Mouse (Mus musculus): ENCODE results near the gene Rsad1. TPM values are rescaled to one million over a fixed set of nuclear protein-coding genes. Genes with fewer than 3 reads are reported as not detected.

Gene Rsad1
- polyA plus RNA-seq, 1 experiment from 2014 or later = 5.9 TPM

DNA sequence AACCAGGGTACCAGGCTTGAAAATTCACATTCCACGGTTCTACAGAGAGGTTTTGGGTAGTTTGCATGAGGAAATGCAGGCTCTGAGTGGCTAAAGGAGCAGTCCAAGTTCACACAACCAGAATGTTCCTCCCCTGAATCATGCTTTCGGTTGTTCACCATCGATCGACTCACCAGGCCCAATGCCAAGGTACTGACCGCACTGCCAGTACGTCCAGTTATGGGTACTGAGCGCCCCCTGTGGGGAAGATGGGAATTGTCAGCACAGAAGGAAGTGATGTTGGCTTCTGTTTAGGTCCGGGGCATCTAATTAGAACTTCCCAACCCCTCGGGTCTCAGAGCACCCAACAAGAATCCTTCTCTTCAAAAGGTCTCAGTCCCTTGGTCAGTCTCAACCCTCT, 5.1 kb downstream of the Rsad1 start:
- H3K4me2 ChIP-seq (ENCODE audit: low read length) = no peak overlapping the region
- ATAC-seq (ENCODE audit: low FRiP score, low TSS enrichment) = no peak
- 36% methylated on average over 9 of the region's 9 CpGs for WGBS

DNA sequence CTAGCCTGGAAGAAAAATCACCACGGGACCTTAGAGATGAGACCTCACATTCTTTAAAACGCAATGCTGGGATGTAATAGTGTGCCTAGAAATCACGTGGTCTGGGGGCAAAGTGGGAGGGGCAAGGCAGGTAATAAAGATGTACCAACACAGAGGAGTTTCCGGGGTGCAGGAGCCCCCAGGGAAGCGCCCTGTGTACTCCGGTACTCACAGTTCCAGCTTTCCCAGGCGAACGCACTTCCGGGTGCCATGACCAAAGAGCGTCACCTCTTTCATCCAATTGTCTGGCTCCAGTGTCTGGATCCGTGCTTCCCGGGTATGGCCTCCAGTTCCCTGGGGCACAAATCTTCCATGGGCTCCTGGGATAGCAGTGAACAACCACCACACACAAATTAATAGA, 5.7 kb downstream of the Rsad1 start:
- ATAC-seq (ENCODE audit: low FRiP score, low TSS enrichment) (no peak), DNase-seq (no peak)
- Histone ChIP-seq H3K4me1 (ENCODE audit: control insufficient read depth, insufficient read depth, low read length) (peaks cover 7% of the 10 kb centered on the region), H3K27me3 (ENCODE audit: control insufficient read depth, insufficient read depth, low read length) (no peaks in the 10 kb centered on the region), H3K9ac (replicated peaks; ENCODE audit: low read length) (no peak overlapping the region), H3K4me2 (ENCODE audit: low read length) (no peak overlapping the region), H3K4me3 (replicated peaks; ENCODE audit: low read depth, low read length) (no peak overlapping the region), H3K27ac (replicated peaks; ENCODE audit: low read depth, low read length) (no peak overlapping the region), H3K36me3 (ENCODE audit: control insufficient read depth, insufficient read depth, low read length) (peaks cover 5% of the 10 kb centered on the region; the same call in 1 of the 2 replicates), H3K9me3 (ENCODE audit: control insufficient read depth, low read length) (no peaks in the 10 kb centered on the region)
- WGBS = 81% methylated on average over 12 of the region's 12 CpGs

More for the DNA sequence above, 5.1 kb downstream of the Rsad1 start:
- Histone ChIP-seq H3K4me1 (ENCODE audit: control insufficient read depth, insufficient read depth, low read length) (peaks cover 7% of the 10 kb centered on the region), H3K9me3 (ENCODE audit: control insufficient read depth, low read length) (no peaks in the 10 kb centered on the region), H3K9ac (replicated peaks; ENCODE audit: low read length) (no peak overlapping the region), H3K4me3 (replicated peaks; ENCODE audit: low read depth, low read length) (no peak overlapping the region), H3K27ac (replicated peaks; ENCODE audit: low read depth, low read length) (no peak overlapping the region), H3K36me3 (ENCODE audit: control insufficient read depth, insufficient read depth, low read length) (peaks cover 5% of the 10 kb centered on the region; the same call in 1 of the 2 replicates), H3K27me3 (ENCODE audit: control insufficient read depth, insufficient read depth, low read length) (no peaks in the 10 kb centered on the region)
- peak; percentile 85 for DNase-seq

GRCm38 (mm10) chr11:94542400-94542799, 6.7 kb downstream of the Rsad1 start:
- no peaks in the 10 kb centered on the region for H3K9me3 ChIP-seq (ENCODE audit: control insufficient read depth, low read length)
- WGBS = 88% methylated on average over 4 of the region's 4 CpGs
- 0 out of 2 replicates have a peak, but pooled peaks cover 2% of the 10 kb centered on the region for H3K4me1 ChIP-seq (ENCODE audit: control insufficient read depth, insufficient read depth, low read length)
- DNase-seq (no peak), ATAC-seq (ENCODE audit: low FRiP score, low TSS enrichment) (no peak)
- no peak overlapping the region for H3K9ac ChIP-seq (replicated peaks; ENCODE audit: low read length)
- no peaks in the 10 kb centered on the region for H3K27me3 ChIP-seq (ENCODE audit: control insufficient read depth, insufficient read depth, low read length)
- H3K27ac ChIP-seq (replicated peaks; ENCODE audit: low read depth, low read length) = no peak overlapping the region
- H3K4me3 ChIP-seq (replicated peaks; ENCODE audit: low read depth, low read length) = no peak overlapping the region
- H3K36me3 ChIP-seq (ENCODE audit: control insufficient read depth, insufficient read depth, low read length) = peaks cover 5% of the 10 kb centered on the region; the same call in 1 of the 2 replicates
- H3K4me2 ChIP-seq (ENCODE audit: low read length) = no peak overlapping the region

DNA sequence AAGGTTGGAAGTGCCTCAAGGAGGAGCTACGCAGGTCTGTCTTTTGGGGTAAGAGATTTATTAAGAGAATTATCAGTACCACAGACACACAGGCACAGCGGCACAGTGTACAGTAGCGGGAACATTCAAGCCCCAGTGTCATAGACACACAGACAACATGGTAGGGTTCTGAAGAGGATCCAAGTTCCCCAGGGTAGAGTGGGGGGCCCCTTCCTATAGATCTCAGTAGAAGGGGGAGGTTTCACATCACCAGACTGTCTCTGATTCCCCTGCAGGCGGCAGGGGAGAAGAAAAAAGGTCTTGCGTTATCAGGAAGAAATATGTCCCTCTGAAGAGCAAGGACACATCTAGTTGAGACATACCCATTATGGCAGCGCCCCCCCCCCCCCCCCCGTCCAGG, 9.3 kb downstream of the Rsad1 start:
- peaks cover 5% of the 10 kb centered on the region; the same call in 1 of the 2 replicates for H3K36me3 ChIP-seq (ENCODE audit: control insufficient read depth, insufficient read depth, low read length)
- H3K27ac ChIP-seq (replicated peaks; ENCODE audit: low read depth, low read length) = no peak overlapping the region
- no peaks in the 10 kb centered on the region for H3K9me3 ChIP-seq (ENCODE audit: control insufficient read depth, low read length)
- no peak overlapping the region for H3K9ac ChIP-seq (replicated peaks; ENCODE audit: low read length)
- 76% methylated on average over 7 of the region's 7 CpGs for WGBS
- DNase-seq = no peak
- 0 out of 2 replicates have a peak, but pooled peaks cover 2% of the 10 kb centered on the region for H3K4me1 ChIP-seq (ENCODE audit: control insufficient read depth, insufficient read depth, low read length)
- H3K27me3 ChIP-seq (ENCODE audit: control insufficient read depth, insufficient read depth, low read length) = no peaks in the 10 kb centered on the region
- no peak overlapping the region for H3K4me3 ChIP-seq (replicated peaks; ENCODE audit: low read depth, low read length)
- H3K4me2 ChIP-seq (ENCODE audit: low read length) = no peak overlapping the region
- no peak for ATAC-seq (ENCODE audit: low FRiP score, low TSS enrichment)

- Histone ChIP-seq H3K4me1 (ENCODE audit: control insufficient read depth, insufficient read depth, low read length) (0 out of 2 replicates have a peak, but pooled peaks cover under 1% of the 10 kb centered on the region), H3K27me3 (ENCODE audit: control insufficient read depth, insufficient read depth, low read length) (no peaks in the 10 kb centered on the region), H3K9me3 (ENCODE audit: control insufficient read depth, low read length) (no peaks in the 10 kb centered on the region), H3K36me3 (ENCODE audit: control insufficient read depth, insufficient read depth, low read length) (peaks cover 5% of the 10 kb centered on the region; the same call in 1 of the 2 replicates), H3K4me2 (ENCODE audit: low read length) (no peak overlapping the region), H3K9ac (replicated peaks; ENCODE audit: low read length) (no peak overlapping the region), H3K27ac (replicated peaks; ENCODE audit: low read depth, low read length) (no peak overlapping the region), H3K4me3 (replicated peaks; ENCODE audit: low read depth, low read length) (no peak overlapping the region)
- no peak for DNase-seq
- ATAC-seq (ENCODE audit: low FRiP score, low TSS enrichment) = no peak
- 69% methylated on average over 8 of the region's 8 CpGs for WGBS
Measured at GRCm38 (mm10) chr11:94538733-94539292, 10.2 kb downstream of the Rsad1 start.

- no peaks in the 10 kb centered on the region for H3K9me3 ChIP-seq (ENCODE audit: control insufficient read depth, low read length)
- no peak overlapping the region for H3K27ac ChIP-seq (replicated peaks; ENCODE audit: low read depth, low read length)
- H3K4me3 ChIP-seq (replicated peaks; ENCODE audit: low read depth, low read length) = no peak overlapping the region
- no peak overlapping the region for H3K4me2 ChIP-seq (ENCODE audit: low read length)
- 85% methylated on average over 8 of the region's 8 CpGs for WGBS
- ATAC-seq (ENCODE audit: low FRiP score, low TSS enrichment) = no peak
- no peaks in the 10 kb centered on the region for H3K27me3 ChIP-seq (ENCODE audit: control insufficient read depth, insufficient read depth, low read length)
- H3K4me1 ChIP-seq (ENCODE audit: control insufficient read depth, insufficient read depth, low read length) = no peaks in the 10 kb centered on the region
- no peak overlapping the region for H3K9ac ChIP-seq (replicated peaks; ENCODE audit: low read length)
- H3K36me3 ChIP-seq (ENCODE audit: control insufficient read depth, insufficient read depth, low read length) = no peaks in the 10 kb centered on the region
- DNase-seq = no peak
Measured at GRCm38 (mm10) chr11:94533171-94533570, 15.9 kb downstream of the Rsad1 start.

- peak; percentile 43 for DNase-seq
- WGBS = 40% methylated on average over 3 of the region's 3 CpGs
- Histone ChIP-seq H3K27ac (replicated peaks; ENCODE audit: low read depth, low read length) (no peak overlapping the region), H3K4me2 (ENCODE audit: low read length) (no peak overlapping the region), H3K4me3 (replicated peaks; ENCODE audit: low read depth, low read length) (no peak overlapping the region), H3K4me1 (ENCODE audit: control insufficient read depth, insufficient read depth, low read length) (no peaks in the 10 kb centered on the region), H3K9me3 (ENCODE audit: control insufficient read depth, low read length) (no peaks in the 10 kb centered on the region), H3K9ac (replicated peaks; ENCODE audit: low read length) (no peak overlapping the region), H3K36me3 (ENCODE audit: control insufficient read depth, insufficient read depth, low read length) (no peaks in the 10 kb centered on the region), H3K27me3 (ENCODE audit: control insufficient read depth, insufficient read depth, low read length) (no peaks in the 10 kb centered on the region)
- ATAC-seq (ENCODE audit: low FRiP score, low TSS enrichment) = no peak
Measured at GRCm38 (mm10) chr11:94528879-94529278, 20.2 kb downstream of the Rsad1 start.

GRCm38 (mm10) chr11:94526171-94526879, 22.7 kb downstream of the Rsad1 start:
- Histone ChIP-seq H3K9me3 (ENCODE audit: control insufficient read depth, low read length) (no peaks in the 10 kb centered on the region), H3K36me3 (ENCODE audit: control insufficient read depth, insufficient read depth, low read length) (no peaks in the 10 kb centered on the region), H3K4me2 (ENCODE audit: low read length) (no peak overlapping the region), H3K4me1 (ENCODE audit: control insufficient read depth, insufficient read depth, low read length) (no peaks in the 10 kb centered on the region), H3K27ac (replicated peaks; ENCODE audit: low read depth, low read length) (no peak overlapping the region), H3K9ac (replicated peaks; ENCODE audit: low read length) (no peak overlapping the region), H3K27me3 (ENCODE audit: control insufficient read depth, insufficient read depth, low read length) (no peaks in the 10 kb centered on the region), H3K4me3 (replicated peaks; ENCODE audit: low read depth, low read length) (no peak overlapping the region)
- DNase-seq (no peak), ATAC-seq (ENCODE audit: low FRiP score, low TSS enrichment) (no peak; the same call in 1 of the 2 replicates)
- 52% methylated on average over 9 of the region's 9 CpGs for WGBS

Measured in midbrain, embryonic 14.5 days (tissue).